Mouse (Mus musculus): ENCODE results near the gene Lrmp. TPM values are rescaled to one million over a fixed set of nuclear protein-coding genes. Genes with fewer than 3 reads are reported as not detected.
"Not testable (repeated sequence)": the region's sequence is repeated elsewhere in the genome, so short reads cannot be mapped to it uniquely, and the experiment has no call there.

Lrmp gene
- polyA plus RNA-seq, 1 experiment from 2014 or later: 1.4 TPM

GRCm38 (mm10) chr6:145093038-145093622, 22.3 kb upstream of the Lrmp start:
- DNase-seq (ENCODE audit: low spot score, missing footprints); ATAC-seq (ENCODE audit: low FRiP score); H3K9me3 ChIP-seq (ENCODE audit: control insufficient read depth, low read length); H3K9ac ChIP-seq (ENCODE audit: low read length); H3K4me2 ChIP-seq; H3K36me3 ChIP-seq (ENCODE audit: control insufficient read depth, insufficient read depth, low read length); H3K4me1 ChIP-seq (ENCODE audit: control insufficient read depth, insufficient read depth, low read length); H3K27me3 ChIP-seq (ENCODE audit: control insufficient read depth, insufficient read depth, low read length); H3K27ac ChIP-seq (ENCODE audit: low read depth, low read length); H3K4me3 ChIP-seq (ENCODE audit: low read depth, low read length): not testable (repeated sequence)
- 59% methylated on average over 7 of the region's 7 CpGs for WGBS

GRCm38 (mm10) chr6:145094431-145094830, 21.0 kb upstream of the Lrmp start:
- H3K36me3 ChIP-seq (ENCODE audit: control insufficient read depth, insufficient read depth, low read length): no peaks in the 10 kb centered on the region
- ATAC-seq (ENCODE audit: low FRiP score) (no peak), DNase-seq (ENCODE audit: low spot score, missing footprints) (peak; percentile 62)
- H3K9me3 ChIP-seq (ENCODE audit: control insufficient read depth, low read length): no peaks in the 10 kb centered on the region
- no peak overlapping the region for H3K4me3 ChIP-seq (ENCODE audit: low read depth, low read length)
- no peak overlapping the region for H3K4me2 ChIP-seq
- no peaks in the 10 kb centered on the region for H3K27me3 ChIP-seq (ENCODE audit: control insufficient read depth, insufficient read depth, low read length)
- no peaks in the 10 kb centered on the region for H3K4me1 ChIP-seq (ENCODE audit: control insufficient read depth, insufficient read depth, low read length)
- WGBS: 85% methylated on average over 4 of the region's 4 CpGs
- H3K27ac ChIP-seq (ENCODE audit: low read depth, low read length): no peak overlapping the region
- H3K9ac ChIP-seq (ENCODE audit: low read length): no peak overlapping the region

GRCm38 (mm10) chr6:145100923-145101322, 14.5 kb upstream of the Lrmp start:
- DNase-seq (ENCODE audit: low spot score, missing footprints): no peak
- H3K9me3 ChIP-seq (ENCODE audit: control insufficient read depth, low read length): no peaks in the 10 kb centered on the region
- no peak overlapping the region for H3K4me2 ChIP-seq
- H3K27me3 ChIP-seq (ENCODE audit: control insufficient read depth, insufficient read depth, low read length): no peaks in the 10 kb centered on the region
- ATAC-seq (ENCODE audit: low FRiP score): no peak
- no peak overlapping the region for H3K9ac ChIP-seq (ENCODE audit: low read length)
- 73% methylated on average over 9 of the region's 9 CpGs for WGBS
- H3K4me3 ChIP-seq (ENCODE audit: low read depth, low read length): no peak overlapping the region
- no peaks in the 10 kb centered on the region for H3K4me1 ChIP-seq (ENCODE audit: control insufficient read depth, insufficient read depth, low read length)
- no peaks in the 10 kb centered on the region for H3K36me3 ChIP-seq (ENCODE audit: control insufficient read depth, insufficient read depth, low read length)
- H3K27ac ChIP-seq (ENCODE audit: low read depth, low read length): no peak overlapping the region

GRCm38 (mm10) chr6:145104241-145104939, 11.1 kb upstream of the Lrmp start:
- ATAC-seq (ENCODE audit: low FRiP score) (no peak), DNase-seq (ENCODE audit: low spot score, missing footprints) (peak; percentile 39)
- H3K9ac ChIP-seq (ENCODE audit: low read length): no peak overlapping the region
- no peaks in the 10 kb centered on the region for H3K4me1 ChIP-seq (ENCODE audit: control insufficient read depth, insufficient read depth, low read length)
- H3K36me3 ChIP-seq (ENCODE audit: control insufficient read depth, insufficient read depth, low read length): no peaks in the 10 kb centered on the region
- WGBS: 88% methylated on average over 10 of the region's 10 CpGs
- H3K4me2 ChIP-seq: no peak overlapping the region
- no peaks in the 10 kb centered on the region for H3K9me3 ChIP-seq (ENCODE audit: control insufficient read depth, low read length)
- no peak overlapping the region for H3K4me3 ChIP-seq (ENCODE audit: low read depth, low read length)
- H3K27me3 ChIP-seq (ENCODE audit: control insufficient read depth, insufficient read depth, low read length): no peaks in the 10 kb centered on the region
- no peak overlapping the region for H3K27ac ChIP-seq (ENCODE audit: low read depth, low read length)

GRCm38 (mm10) chr6:145105439-145105838, 10.0 kb upstream of the Lrmp start:
- Histone ChIP-seq H3K4me2 (no peak overlapping the region), H3K4me3 (ENCODE audit: low read depth, low read length) (no peak overlapping the region), H3K27me3 (ENCODE audit: control insufficient read depth, insufficient read depth, low read length) (no peaks in the 10 kb centered on the region), H3K9ac (ENCODE audit: low read length) (no peak overlapping the region), H3K36me3 (ENCODE audit: control insufficient read depth, insufficient read depth, low read length) (no peaks in the 10 kb centered on the region), H3K4me1 (ENCODE audit: control insufficient read depth, insufficient read depth, low read length) (no peaks in the 10 kb centered on the region), H3K27ac (ENCODE audit: low read depth, low read length) (no peak overlapping the region), H3K9me3 (ENCODE audit: control insufficient read depth, low read length) (no peaks in the 10 kb centered on the region)
- WGBS: 95% methylated on average over 10 of the region's 10 CpGs
- DNase-seq (ENCODE audit: low spot score, missing footprints) (no peak), ATAC-seq (ENCODE audit: low FRiP score) (no peak)

GRCm38 (mm10) chr6:145106163-145106842, 9.2 kb upstream of the Lrmp start:
- ATAC-seq (ENCODE audit: low FRiP score) (no peak), DNase-seq (ENCODE audit: low spot score, missing footprints) (peak; percentile 51)
- Histone ChIP-seq H3K27me3 (ENCODE audit: control insufficient read depth, insufficient read depth, low read length) (no peaks in the 10 kb centered on the region), H3K9ac (ENCODE audit: low read length) (no peak overlapping the region), H3K27ac (ENCODE audit: low read depth, low read length) (no peak overlapping the region), H3K4me2 (no peak overlapping the region), H3K4me1 (ENCODE audit: control insufficient read depth, insufficient read depth, low read length) (no peaks in the 10 kb centered on the region), H3K36me3 (ENCODE audit: control insufficient read depth, insufficient read depth, low read length) (no peaks in the 10 kb centered on the region), H3K9me3 (ENCODE audit: control insufficient read depth, low read length) (no peaks in the 10 kb centered on the region), H3K4me3 (ENCODE audit: low read depth, low read length) (no peak overlapping the region)
- WGBS: 92% methylated on average over 5 of the region's 6 CpGs

GRCm38 (mm10) chr6:145110786-145111185, 4.7 kb upstream of the Lrmp start:
- Histone ChIP-seq H3K9me3 (ENCODE audit: control insufficient read depth, low read length) (no peaks in the 10 kb centered on the region), H3K36me3 (ENCODE audit: control insufficient read depth, insufficient read depth, low read length) (no peaks in the 10 kb centered on the region), H3K4me2 (no peak overlapping the region), H3K4me3 (ENCODE audit: low read depth, low read length) (no peak overlapping the region), H3K9ac (ENCODE audit: low read length) (no peak overlapping the region), H3K27ac (ENCODE audit: low read depth, low read length) (no peak overlapping the region), H3K4me1 (ENCODE audit: control insufficient read depth, insufficient read depth, low read length) (peaks cover under 1% of the 10 kb centered on the region; the same call in 1 of the 2 replicates), H3K27me3 (ENCODE audit: control insufficient read depth, insufficient read depth, low read length) (no peaks in the 10 kb centered on the region)
- 93% methylated on average over 4 of the region's 4 CpGs for WGBS
- ATAC-seq (ENCODE audit: low FRiP score) (no peak), DNase-seq (ENCODE audit: low spot score, missing footprints) (no peak)

GRCm38 (mm10) chr6:145112865-145113264, 2.6 kb upstream of the Lrmp start:
- WGBS: 71% methylated on average over 6 of the region's 6 CpGs
- Histone ChIP-seq H3K27me3 (ENCODE audit: control insufficient read depth, insufficient read depth, low read length) (no peaks in the 10 kb centered on the region), H3K4me1 (ENCODE audit: control insufficient read depth, insufficient read depth, low read length) (peaks cover 12% of the 10 kb centered on the region), H3K36me3 (ENCODE audit: control insufficient read depth, insufficient read depth, low read length) (no peaks in the 10 kb centered on the region), H3K27ac (ENCODE audit: low read depth, low read length) (no peak overlapping the region), H3K4me3 (ENCODE audit: low read depth, low read length) (no peak overlapping the region), H3K9ac (ENCODE audit: low read length) (no peak overlapping the region), H3K4me2 (no peak overlapping the region), H3K9me3 (ENCODE audit: control insufficient read depth, low read length) (no peaks in the 10 kb centered on the region)
- DNase-seq (ENCODE audit: low spot score, missing footprints) (no peak), ATAC-seq (ENCODE audit: low FRiP score) (no peak)

- Histone ChIP-seq H3K36me3 (ENCODE audit: control insufficient read depth, insufficient read depth, low read length) (no peaks in the 10 kb centered on the region), H3K9me3 (ENCODE audit: control insufficient read depth, low read length) (no peaks in the 10 kb centered on the region), H3K4me3 (ENCODE audit: low read depth, low read length) (no peak overlapping the region), H3K27me3 (ENCODE audit: control insufficient read depth, insufficient read depth, low read length) (no peaks in the 10 kb centered on the region), H3K9ac (ENCODE audit: low read length) (no peak overlapping the region), H3K4me1 (ENCODE audit: control insufficient read depth, insufficient read depth, low read length) (peaks cover 12% of the 10 kb centered on the region), H3K4me2 (no peak overlapping the region), H3K27ac (ENCODE audit: low read depth, low read length) (no peak overlapping the region)
- no peak for ATAC-seq (ENCODE audit: low FRiP score)
- WGBS: 80% methylated on average over 2 of the region's 2 CpGs
- DNase-seq (ENCODE audit: low spot score, missing footprints): no peak
Measured at GRCm38 (mm10) chr6:145114561-145114960, 892 bp upstream of the Lrmp start.

Data from midbrain, embryonic 11.5 days (tissue).